Mouse (Mus musculus): ENCODE results near the gene Cdc37l1. TPM values are rescaled to one million over a fixed set of nuclear protein-coding genes. Genes with fewer than 3 reads are reported as not detected.

Gene Cdc37l1
- polyA plus RNA-seq, 3 experiments from 2014 or later, result 32.8 to 35.6 (median 33.4) TPM

- ATAC-seq, result no peak
These were observed 18.9 kb downstream of the Cdc37l1 start for GRCm38 (mm10) chr19:29009046-29009445.

DNA sequence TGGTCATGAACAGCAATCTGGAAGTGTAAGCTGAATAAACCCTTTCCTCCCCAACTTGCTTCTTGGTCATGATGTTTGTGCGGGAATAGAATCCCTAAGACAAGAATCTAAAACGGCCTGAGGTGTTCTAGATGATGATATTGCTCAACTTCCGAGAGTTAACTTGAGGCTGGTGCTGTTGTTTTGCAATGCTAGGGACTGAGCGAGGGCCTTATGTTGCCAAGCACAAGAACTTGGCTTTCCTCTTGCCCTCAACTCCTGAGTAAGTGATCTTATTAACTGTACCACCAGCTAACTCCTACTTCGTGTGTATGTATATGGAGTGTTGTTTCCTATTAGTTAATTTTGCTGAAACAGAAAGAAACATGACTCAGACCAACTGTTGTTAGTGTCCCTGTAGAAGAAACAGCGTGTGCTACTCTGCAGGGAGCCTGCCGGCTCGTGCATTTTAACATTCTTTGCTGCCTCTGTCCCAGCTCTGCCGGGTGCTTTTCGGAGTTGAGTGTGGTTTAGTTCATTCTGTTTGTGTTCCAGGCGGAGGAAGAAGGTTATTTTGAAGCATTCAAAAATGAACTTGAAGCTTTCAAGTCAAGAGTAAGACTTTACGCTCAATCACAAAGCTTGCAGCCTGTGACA is 21.3 kb downstream of the Cdc37l1 start:
- ATAC-seq, result no peak

DNA sequence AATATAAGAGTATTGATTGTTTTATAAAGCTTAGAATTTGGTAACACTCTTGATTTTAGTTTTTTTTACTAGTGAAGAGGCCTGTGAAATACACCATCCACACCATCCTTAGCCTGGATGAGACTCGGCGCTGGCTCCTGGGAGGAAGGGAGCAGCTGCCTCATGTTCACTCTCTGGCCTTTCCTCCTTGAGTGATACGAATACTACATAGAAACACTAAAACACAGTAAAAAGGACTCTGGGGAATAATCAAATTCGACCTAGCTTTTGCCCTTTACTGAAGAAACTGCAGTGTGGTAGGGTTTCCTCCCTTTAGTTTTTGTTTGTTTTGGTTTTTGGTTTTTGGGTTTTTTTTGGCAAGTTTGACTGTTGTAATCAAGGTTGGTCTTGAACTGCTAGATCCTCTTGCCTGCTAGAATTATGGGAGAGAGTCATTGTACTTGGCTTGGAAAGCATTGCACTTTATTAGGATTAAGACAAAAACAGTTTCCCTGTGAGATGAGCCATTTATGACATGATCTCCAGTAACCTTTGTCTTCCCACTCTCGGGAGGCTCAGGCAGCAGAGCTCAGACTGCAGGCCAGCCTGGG is 24.4 kb downstream of the Cdc37l1 start:
- ATAC-seq, result no peak

DNA sequence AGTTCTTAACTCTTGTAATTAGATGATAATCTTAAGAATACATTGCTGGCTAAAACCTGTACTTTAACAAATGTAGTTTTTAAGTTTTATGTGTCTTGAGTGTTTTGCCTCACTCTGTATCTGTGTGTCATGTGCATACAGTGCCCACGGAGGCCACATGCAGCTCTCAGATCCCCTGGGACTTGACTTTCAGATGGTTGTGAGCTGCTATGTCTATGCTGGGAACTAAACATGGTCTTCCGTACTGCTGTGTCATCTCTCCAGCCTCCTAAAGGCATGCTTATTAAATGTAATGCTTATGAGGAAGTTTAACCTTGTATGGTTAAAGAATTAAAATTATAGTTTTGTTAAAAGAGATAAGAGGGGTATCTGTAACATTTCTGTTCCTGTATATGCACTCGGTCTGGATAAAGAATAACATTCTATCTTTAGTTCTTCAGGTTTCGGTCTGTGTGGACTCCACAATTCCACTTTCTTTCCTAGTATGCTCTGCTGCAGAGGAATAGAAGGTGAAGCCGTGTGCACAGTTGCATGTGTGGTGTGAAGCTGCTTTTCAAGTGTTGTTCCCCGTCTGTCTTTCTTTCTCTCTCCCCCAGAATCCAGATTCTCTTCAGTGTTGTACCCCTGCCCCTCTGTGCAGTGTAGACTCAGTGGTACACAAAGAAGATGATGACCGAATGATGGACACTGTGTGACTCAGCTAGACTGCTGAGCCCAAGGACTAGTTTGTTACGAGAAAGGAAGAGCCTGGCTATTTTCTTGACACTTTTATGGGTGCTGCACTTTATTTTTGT is 25.5 kb downstream of the Cdc37l1 start:
- no peak for ATAC-seq

- no peak for ATAC-seq
These were observed 26.1 kb downstream of the Cdc37l1 start for GRCm38 (mm10) chr19:29016204-29016765.

- no peak for ATAC-seq
These were observed 26.6 kb downstream of the Cdc37l1 start for GRCm38 (mm10) chr19:29016786-29017185.

DNA sequence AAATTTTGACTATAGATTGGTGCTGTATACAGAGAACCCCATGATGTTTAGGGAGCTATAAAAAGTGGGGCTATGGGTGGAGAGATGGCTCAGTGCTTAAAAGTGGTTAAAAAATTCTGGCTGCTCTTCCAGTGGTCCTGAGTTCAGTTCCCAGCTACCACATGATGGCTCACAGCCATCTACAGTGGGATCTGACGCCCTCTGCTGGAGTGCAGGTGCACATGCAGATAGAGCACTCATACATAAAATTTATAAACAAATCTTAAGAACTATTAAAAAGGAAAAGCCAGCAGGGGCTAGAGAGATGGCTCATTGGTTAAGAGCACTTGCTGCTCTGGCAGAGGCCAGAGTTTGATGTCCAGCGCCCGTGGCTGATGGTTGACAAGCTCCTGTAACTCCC is 29.5 kb downstream of the Cdc37l1 start:
- ATAC-seq, result no peak

GRCm38 (mm10) chr19:29021754-29022345 is 31.7 kb downstream of the Cdc37l1 start:
- ATAC-seq, result no peak

GRCm38 (mm10) chr19:29024391-29024947 is 34.3 kb downstream of the Cdc37l1 start:
- no peak for ATAC-seq

- ATAC-seq, result no peak
These were observed 41.6 kb downstream of the Cdc37l1 start for GRCm38 (mm10) chr19:29031788-29032187.

DNA sequence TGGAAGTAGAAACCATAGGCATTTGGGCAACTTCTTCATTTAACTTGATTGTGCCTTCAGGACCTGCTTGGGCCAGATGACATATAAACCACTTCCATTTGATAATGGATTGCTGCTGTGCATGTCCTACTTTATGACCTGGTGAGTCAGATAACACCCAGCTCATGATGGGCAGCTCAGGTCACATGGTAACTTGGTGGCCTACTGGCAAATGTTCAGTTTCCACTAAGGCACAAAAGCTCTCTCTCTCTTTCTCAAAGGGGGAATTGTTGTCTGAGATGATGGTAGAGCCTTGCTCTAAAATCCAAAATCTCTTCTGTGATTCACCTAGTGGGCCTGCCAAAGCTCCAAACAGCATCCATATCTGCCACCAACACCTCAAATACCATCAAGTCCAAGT is 42.5 kb downstream of the Cdc37l1 start:
- ATAC-seq, result no peak

GRCm38 (mm10) chr19:29037026-29037425 is 46.9 kb downstream of the Cdc37l1 start:
- ATAC-seq, result no peak

DNA sequence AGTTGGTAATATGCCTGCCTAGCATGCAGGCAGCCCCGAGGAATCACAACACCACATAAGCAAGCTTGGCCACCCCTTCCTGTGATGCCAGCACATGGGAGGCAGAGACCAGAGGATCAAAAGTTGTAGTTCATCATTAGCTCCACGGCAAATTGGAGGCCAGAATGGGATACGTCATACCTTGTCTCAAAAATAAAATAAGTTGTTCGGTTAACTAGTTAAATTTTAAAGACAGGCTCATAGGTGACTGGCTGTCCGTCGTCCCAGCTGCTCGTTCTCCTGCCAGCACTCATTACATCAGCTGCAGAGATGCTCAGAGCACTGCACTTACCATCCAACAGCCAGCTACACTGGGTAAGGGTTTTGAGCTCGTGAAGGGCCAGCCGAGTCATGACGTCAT is 47.4 kb downstream of the Cdc37l1 start:
- ATAC-seq, result no peak

GRCm38 (mm10) chr19:29039334-29039733 is 49.2 kb downstream of the Cdc37l1 start:
- ATAC-seq, result no peak

GRCm38 (mm10) chr19:29040206-29040605 is 50.1 kb downstream of the Cdc37l1 start:
- no peak for ATAC-seq

DNA sequence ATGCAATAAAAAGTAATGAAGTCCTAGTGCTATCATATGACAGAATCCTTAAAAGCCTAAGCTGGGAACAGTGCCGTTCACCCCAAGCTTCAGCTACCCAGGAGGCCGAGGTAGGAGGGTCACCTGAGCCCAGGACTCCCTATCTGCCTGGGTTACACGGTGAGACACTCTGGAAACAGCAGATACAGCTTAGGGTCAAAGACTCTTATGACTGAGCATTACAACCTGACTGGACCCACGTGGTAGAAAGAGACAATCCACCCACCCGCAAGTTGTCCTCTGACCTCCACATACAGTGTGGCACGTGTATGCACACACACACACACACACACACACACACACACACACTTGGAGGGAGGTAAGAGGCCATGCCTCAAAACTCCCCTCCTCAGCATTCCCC is 52.0 kb downstream of the Cdc37l1 start:
- ATAC-seq, result no peak

GRCm38 (mm10) chr19:29042647-29043046 is 52.5 kb downstream of the Cdc37l1 start:
- no peak for ATAC-seq

DNA sequence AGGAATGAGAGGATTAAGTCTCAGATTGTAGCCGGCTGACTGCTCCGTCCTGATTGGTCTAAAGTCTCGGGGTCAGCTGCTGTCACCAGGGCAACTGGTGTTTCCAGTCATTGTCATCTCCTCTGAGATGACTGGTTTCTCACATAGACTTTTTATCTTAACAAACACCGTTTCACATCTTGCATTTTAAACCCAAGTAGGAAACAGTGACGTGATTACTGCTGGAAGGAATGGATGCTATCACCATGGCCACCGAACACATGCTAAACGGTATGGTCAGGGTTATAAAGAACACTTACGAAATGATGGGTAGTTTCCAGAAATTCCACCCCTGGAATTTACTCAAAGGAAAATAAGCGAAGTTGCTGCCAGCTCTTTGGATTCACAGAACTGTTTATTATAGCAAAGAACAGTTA is 54.2 kb downstream of the Cdc37l1 start:
- ATAC-seq, result no peak

GRCm38 (mm10) chr19:29045369-29045768 is 55.2 kb downstream of the Cdc37l1 start:
- no peak for ATAC-seq

GRCm38 (mm10) chr19:29045956-29046650 is 56.0 kb downstream of the Cdc37l1 start:
- ATAC-seq, result no peak

- ATAC-seq, result no peak
These were observed 56.8 kb downstream of the Cdc37l1 start for GRCm38 (mm10) chr19:29046961-29047333.
